Mouse (Mus musculus) liver, postnatal 0 days (tissue): ENCODE results near the gene Stk32c. TPM values are rescaled to one million over a fixed set of nuclear protein-coding genes. Genes with fewer than 3 reads are reported as not detected.

ENCODE experiments used
- ATAC-seq: fragments of 200-750 bp; cut with Nextera tagmentation; 2 replicates; pipeline ENCODE4 v1.8.0; 2017; ENCODE audit warnings: mild to moderate bottlenecking, moderate library complexity
- DNase-seq: peaks from one replicate; pipeline ENCODE4 v3.0.0-alpha.2; 2016
- H3K27ac ChIP-seq: fragments of 300-500 bp; sonication (generic); 2 replicates; pipeline ENCODE4 v1.5.1; 2014; ENCODE audit warnings: antibody characterized with exemption, moderate library complexity, mild to moderate bottlenecking, low read depth
- H3K27me3 ChIP-seq: fragments of 300-500 bp; sonication (generic); 2 replicates; pipeline ENCODE4 v1.6.1; 2014; ENCODE audit warnings: low read length, control low read depth, mixed read lengths; ENCODE audit not compliant: insufficient read depth
- H3K36me3 ChIP-seq: fragments of 300-500 bp; sonication (generic); replicated peaks from 2 replicates; pipeline ENCODE4 v1.6.1; 2014; ENCODE audit warnings: mild to moderate bottlenecking, control low read depth, low read length, moderate library complexity, mixed read lengths; ENCODE audit not compliant: insufficient read depth
- H3K4me1 ChIP-seq: fragments of 300-500 bp; sonication (generic); 2 replicates; pipeline ENCODE4 v1.6.1; 2014; ENCODE audit warnings: antibody characterized with exemption, mild to moderate bottlenecking, control low read depth; ENCODE audit not compliant: insufficient read depth
- H3K4me2 ChIP-seq: fragments of 300-500 bp; sonication (generic); 2 replicates; pipeline ENCODE4 v1.6.1; 2014; ENCODE audit warnings: low read depth, mild to moderate bottlenecking, low read length, moderate library complexity, mixed read lengths
- H3K4me3 ChIP-seq: fragments of 300-500 bp; sonication (generic); 2 replicates; pipeline ENCODE4 v1.5.1; 2014; ENCODE audit warnings: low read depth, low read length
- H3K9ac ChIP-seq: fragments of 300-500 bp; sonication (generic); replicated peaks from 2 replicates; pipeline ENCODE4 v1.6.1; 2014; ENCODE audit warnings: mild to moderate bottlenecking, moderate library complexity
- H3K9me3 ChIP-seq: fragments of 300-500 bp; sonication (generic); 2 replicates; pipeline ENCODE4 v1.6.1; 2016; ENCODE audit warnings: mild to moderate bottlenecking, control low read depth, low read length, mixed read lengths
- CTCF ChIP-seq: sonication (generic); IDR thresholded peaks from 2 replicates; pipeline ENCODE4 v1.5.1; 2016; ENCODE audit warnings: antibody characterized with exemption, low read depth
- EP300 ChIP-seq: IDR thresholded peaks from 2 replicates; pipeline ENCODE4 v1.6.1; 2016; ENCODE audit warnings: antibody characterized with exemption, low read depth, mild to moderate bottlenecking
- WGBS: fragments of 180-500 bp; shearing (Covaris S2); extraction: QIAGEN DNeasy Blood & Tissue Kit; methylation state at CpG from one replicate; pipeline ENCODE4 v1.1.7; 2014; ENCODE audit not compliant: insufficient replicate concordance; 5-methylcytosine and 5-hydroxymethylcytosine counted together
- polyA plus RNA-seq: library from polyadenylated mRNA; unstranded; fragments of >200 nt; fragmentation: Nextera tagmentation; extraction: Ambion mirVana; gene quantifications from 2 replicates; pipeline ENCODE4 v1.2.1, GENCODE M21; 2015

Gene Stk32c
- polyA plus RNA-seq, 1 experiment from 2014 or later: not detected

GRCm38 (mm10) chr7:139229837-139230236 lies 16.7 kb upstream of the Stk32c start:
- no peak for ATAC-seq

GRCm38 (mm10) chr7:139228447-139229171 lies 15.5 kb upstream of the Stk32c start:
- DNase-seq: no peak
- no peak for ATAC-seq
- H3K27ac ChIP-seq: peak overlapping the region; percentile 57; the same call in 1 of the 2 replicates

More at GRCm38 (mm10) chr7:139229837-139230236, 16.7 kb upstream of the Stk32c start:
- H3K27ac ChIP-seq: no peak overlapping the region
- no peaks in the 10 kb centered on the region for H3K36me3 ChIP-seq
- peaks cover 22% of the 10 kb centered on the region for H3K4me1 ChIP-seq
- no peaks in the 10 kb centered on the region for H3K9me3 ChIP-seq
- no peaks in the 10 kb centered on the region for H3K27me3 ChIP-seq
- H3K9ac ChIP-seq: no peak overlapping the region
- 83% methylated on average over 5 of the region's 5 CpGs for WGBS
- no peak overlapping the region for H3K4me3 ChIP-seq
- TF ChIP-seq EP300 (no peak), CTCF (no peak)
- no peak overlapping the region for H3K4me2 ChIP-seq
- no peak for DNase-seq

GRCm38 (mm10) chr7:139226416-139226815 lies 13.3 kb upstream of the Stk32c start:
- Histone ChIP-seq H3K9me3 (no peaks in the 10 kb centered on the region), H3K27ac (no peak overlapping the region), H3K4me3 (no peak overlapping the region), H3K9ac (no peak overlapping the region), H3K4me2 (no peak overlapping the region), H3K4me1 (peaks cover 24% of the 10 kb centered on the region), H3K27me3 (no peaks in the 10 kb centered on the region), H3K36me3 (no peaks in the 10 kb centered on the region)
- TF ChIP-seq CTCF (no peak), EP300 (no peak)
- ATAC-seq: no peak
- DNase-seq: no peak
- WGBS: 75% methylated on average over 7 of the region's 7 CpGs

More at GRCm38 (mm10) chr7:139228447-139229171, 15.5 kb upstream of the Stk32c start:
- TF ChIP-seq EP300 (no peak), CTCF (no peak)
- 30% methylated on average over 6 of the region's 6 CpGs for WGBS
- H3K9me3 ChIP-seq: no peaks in the 10 kb centered on the region
- H3K27me3 ChIP-seq: no peaks in the 10 kb centered on the region
- no peaks in the 10 kb centered on the region for H3K36me3 ChIP-seq
- H3K4me2 ChIP-seq: no peak overlapping the region
- no peak overlapping the region for H3K4me3 ChIP-seq
- H3K9ac ChIP-seq: no peak overlapping the region
- H3K4me1 ChIP-seq: peaks cover 22% of the 10 kb centered on the region

- TF ChIP-seq EP300 (0 out of 2 replicates have a peak, but pooled peaks have one; percentile 48), CTCF (no peak)
- DNase-seq (peak; percentile 70), ATAC-seq (peak; percentile 74)
- Histone ChIP-seq H3K4me3 (no peak overlapping the region), H3K9ac (no peak overlapping the region), H3K27ac (peak overlapping the region; percentile 82), H3K9me3 (no peaks in the 10 kb centered on the region), H3K4me1 (peaks cover 24% of the 10 kb centered on the region), H3K4me2 (0 out of 2 replicates have a peak overlapping the region, but pooled peaks have one; percentile 24), H3K27me3 (no peaks in the 10 kb centered on the region), H3K36me3 (no peaks in the 10 kb centered on the region)
- WGBS: 20% methylated on average over 8 of the region's 8 CpGs
Observed at GRCm38 (mm10) chr7:139224725-139225124, 11.6 kb upstream of the Stk32c start.

- Histone ChIP-seq H3K4me1 (peaks cover 25% of the 10 kb centered on the region), H3K4me2 (no peak overlapping the region), H3K9ac (no peak overlapping the region), H3K27ac (peak overlapping the region; percentile 82), H3K9me3 (no peaks in the 10 kb centered on the region), H3K27me3 (no peaks in the 10 kb centered on the region), H3K4me3 (no peak overlapping the region), H3K36me3 (no peaks in the 10 kb centered on the region)
- DNase-seq (no peak), ATAC-seq (0 out of 2 replicates have a peak, but pooled peaks have one; percentile 3)
- no peak for TF ChIP-seq CTCF
- TF ChIP-seq EP300: no peak
- WGBS: 63% methylated on average over 1 of the region's 1 CpGs
Observed at GRCm38 (mm10) chr7:139224070-139224469, 11.0 kb upstream of the Stk32c start.

- 74% methylated on average over 4 of the region's 4 CpGs for WGBS
- H3K4me2 ChIP-seq: no peak overlapping the region
- TF ChIP-seq CTCF (no peak), EP300 (no peak)
- no peak for ATAC-seq
- H3K9ac ChIP-seq: no peak overlapping the region
- no peak overlapping the region for H3K4me3 ChIP-seq
- no peak overlapping the region for H3K27ac ChIP-seq
- H3K36me3 ChIP-seq: no peaks in the 10 kb centered on the region
- DNase-seq: no peak
- no peaks in the 10 kb centered on the region for H3K27me3 ChIP-seq
- no peaks in the 10 kb centered on the region for H3K9me3 ChIP-seq
- H3K4me1 ChIP-seq: peaks cover 19% of the 10 kb centered on the region
Observed at GRCm38 (mm10) chr7:139222341-139222740, 9.2 kb upstream of the Stk32c start.
